Comparison of ENCODE assay signal across 8 mouse cellular contexts in genomic region chr5:53871665-53872312, GRCm38 (mm10).
DNase-seq lines count a peak whose midpoint lies in the region; ATAC-seq and TF ChIP-seq lines count a peak whose summit lies in the region.

No protein-coding gene starts in this region.

- H3K27me3 ChIP-seq in heart, embryonic 10.5 days (ENCODE audit: insufficient read depth, poor library complexity, severe bottlenecking): no peaks in the 10 kb centered on the region
- no peaks in the 10 kb centered on the region for H3K27me3 ChIP-seq in limb, embryonic 10.5 days (ENCODE audit: low read depth, poor library complexity, severe bottlenecking)
- H3K27me3 ChIP-seq in midbrain, embryonic 14.5 days (ENCODE audit: control insufficient read depth, insufficient read depth, low read length): no peaks in the 10 kb centered on the region
- no peaks in the 10 kb centered on the region for H3K27me3 ChIP-seq in small intestine, adult 2 months (ENCODE audit: control insufficient read depth, insufficient read depth, low read length)

- H3K9me3 ChIP-seq in heart, embryonic 10.5 days: no peaks in the 10 kb centered on the region
- H3K9me3 ChIP-seq in limb, embryonic 10.5 days (replicated peaks): no peaks in the 10 kb centered on the region
- H3K9me3 ChIP-seq in midbrain, embryonic 14.5 days (ENCODE audit: control insufficient read depth, low read length): no peaks in the 10 kb centered on the region

- H3K9ac ChIP-seq in midbrain, embryonic 14.5 days (replicated peaks; ENCODE audit: low read length): no peak overlapping the region

- H3K4me1 ChIP-seq in heart, embryonic 10.5 days: no peaks in the 10 kb centered on the region
- H3K4me1 ChIP-seq in limb, embryonic 10.5 days: no peaks in the 10 kb centered on the region
- H3K4me1 ChIP-seq in midbrain, embryonic 14.5 days (ENCODE audit: control insufficient read depth, insufficient read depth, low read length): no peaks in the 10 kb centered on the region
- H3K4me1 ChIP-seq in small intestine, adult 2 months (ENCODE audit: control insufficient read depth, insufficient read depth, insufficient read length, low read length): no peaks in the 10 kb centered on the region

- H3K4me2 ChIP-seq in midbrain, embryonic 14.5 days (ENCODE audit: low read length): no peak overlapping the region

- 25% methylated on average over 6 of the region's 6 CpGs for WGBS in heart, embryonic 10.5 days
- 36% methylated on average over 6 of the region's 6 CpGs for WGBS in limb, embryonic 10.5 days
- 31% methylated on average over 6 of the region's 6 CpGs for WGBS in midbrain, embryonic 14.5 days
- 24% methylated on average over 6 of the region's 6 CpGs for WGBS in small intestine, adult 2 months

- no peak for TF ChIP-seq POLR2A in small intestine, adult 2 months (IDR thresholded peaks at IDR 0.05; ENCODE audit: low read depth, low read length)

- no peak overlapping the region for H3K4me3 ChIP-seq in heart, embryonic 10.5 days
- no peak overlapping the region for H3K4me3 ChIP-seq in limb, embryonic 10.5 days
- H3K4me3 ChIP-seq in midbrain, embryonic 14.5 days (replicated peaks; ENCODE audit: low read depth, low read length): no peak overlapping the region
- H3K4me3 ChIP-seq in small intestine, adult 2 months (ENCODE audit: low read depth, low read length): no peak overlapping the region

- peak; percentile 96 for ATAC-seq in common myeloid progenitor, adult 5-6 weeks (replicated peaks; ENCODE audit: low read depth, poor library complexity, severe bottlenecking)
- peak; percentile 67; the same call in 1 of the 2 replicates for ATAC-seq in midbrain, embryonic 14.5 days (ENCODE audit: low FRiP score, low TSS enrichment)

- peaks cover 4% of the 10 kb centered on the region; the same call in 1 of the 2 replicates for H3K36me3 ChIP-seq in heart, embryonic 10.5 days
- H3K36me3 ChIP-seq in limb, embryonic 10.5 days: peaks cover 11% of the 10 kb centered on the region; the same call in 1 of the 2 replicates
- peaks cover 10% of the 10 kb centered on the region for H3K36me3 ChIP-seq in midbrain, embryonic 14.5 days (ENCODE audit: control insufficient read depth, insufficient read depth, low read length)
- no peaks in the 10 kb centered on the region for H3K36me3 ChIP-seq in small intestine, adult 2 months (ENCODE audit: control insufficient read depth, insufficient read depth, low read length)

- H3K27ac ChIP-seq in heart, embryonic 10.5 days: no peak overlapping the region
- no peak overlapping the region for H3K27ac ChIP-seq in limb, embryonic 10.5 days
- no peak overlapping the region for H3K27ac ChIP-seq in midbrain, embryonic 14.5 days (replicated peaks; ENCODE audit: low read depth, low read length)
- no peak overlapping the region for H3K27ac ChIP-seq in small intestine, adult 2 months (ENCODE audit: insufficient read depth, low read depth, low read length)

- TF ChIP-seq CTCF in small intestine, adult 2 months (IDR thresholded peaks at IDR 0.05; ENCODE audit: extremely low read depth, insufficient read length, insufficient replicate concordance, low read depth, low read length): peak; percentile 95

- peak; percentile 68 to 78 for DNase-seq in heart, adult 18-20 months
- no peak for DNase-seq in heart, embryonic 10.5 days (ENCODE audit: low spot score)
- DNase-seq in gonadal fat pad, adult 2 months (ENCODE audit: low read depth): peak; percentile 8
- peak; percentile 55 for DNase-seq in kidney, adult 18-20 months
- peak; percentile 61 for DNase-seq in limb, embryonic 10.5 days (ENCODE audit: low spot score)
- peak; percentile 83 for DNase-seq in midbrain, embryonic 14.5 days
